In the genomic region with DNA sequence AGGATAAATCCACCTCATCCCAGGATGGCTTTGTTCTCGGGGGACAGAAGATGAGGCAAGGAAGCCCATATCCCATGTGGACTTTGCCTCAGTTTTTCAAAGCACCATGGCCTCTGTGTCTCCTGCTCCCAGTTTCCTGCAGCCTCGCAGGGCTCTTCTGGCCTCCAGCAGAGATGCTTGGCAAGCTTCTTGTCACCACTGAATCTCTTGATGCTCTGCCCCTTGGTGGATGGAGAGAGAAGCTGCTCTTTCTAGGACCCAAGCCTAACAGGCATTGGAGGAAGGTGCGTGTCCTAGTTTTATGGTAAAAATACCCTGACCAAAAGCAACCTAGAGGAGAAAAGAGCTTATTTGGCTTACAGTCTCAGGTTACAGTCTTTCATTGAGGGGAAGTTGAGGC, we compare ENCODE assay signal across 22 mouse cellular contexts.
A peak's percentile ranks its signal among the peaks of the same experiment; 100 is the strongest.
DNase-seq lines count a peak whose midpoint lies in the region; ATAC-seq and TF ChIP-seq lines count a peak whose summit lies in the region.
"Had no signal": no experiment of that assay in that cellular context is flagged by ENCODE, and none has a peak within 500 bp of the region (broad histone marks: within the 10 kb centered on the region; RNA-seq: fewer than 3 reads in every experiment).

No protein-coding gene starts in this region.

- no peak overlapping the region for H3K4me2 ChIP-seq in intestine, postnatal 0 days (replicated peaks; ENCODE audit: low read depth)
- no peak overlapping the region for H3K4me2 ChIP-seq in intestine, embryonic 15.5 days (replicated peaks)
- H3K4me2 ChIP-seq in midbrain, postnatal 0 days (ENCODE audit: low read depth, low read length, poor library complexity, severe bottlenecking) = no peak overlapping the region
- H3K4me2 ChIP-seq in midbrain, embryonic 14.5 days (ENCODE audit: low read length) = no peak overlapping the region
- H3K4me2 ChIP-seq: forebrain, embryonic 13.5 days; stomach, embryonic 15.5 days had no signal

- no peaks in the 10 kb centered on the region for H3K4me1 ChIP-seq in intestine, postnatal 0 days (replicated peaks; ENCODE audit: control insufficient read depth, insufficient read depth, low read length)
- H3K4me1 ChIP-seq in intestine, embryonic 15.5 days (replicated peaks) = no peaks in the 10 kb centered on the region
- no peaks in the 10 kb centered on the region for H3K4me1 ChIP-seq in midbrain, postnatal 0 days (ENCODE audit: insufficient read depth, low read length)
- H3K4me1 ChIP-seq in midbrain, embryonic 14.5 days (ENCODE audit: control insufficient read depth, insufficient read depth, low read length) = no peaks in the 10 kb centered on the region
- H3K4me1 ChIP-seq: forebrain, embryonic 13.5 days had no signal

- H3K4me3 ChIP-seq in intestine, postnatal 0 days (ENCODE audit: low read depth, low read length) = no peak overlapping the region
- H3K4me3 ChIP-seq in intestine, embryonic 15.5 days (replicated peaks) = no peak overlapping the region
- H3K4me3 ChIP-seq in midbrain, postnatal 0 days (ENCODE audit: low read depth, low read length) = no peak overlapping the region
- H3K4me3 ChIP-seq in midbrain, embryonic 14.5 days (replicated peaks; ENCODE audit: low read depth, low read length) = no peak overlapping the region
- H3K4me3 ChIP-seq: forebrain, embryonic 13.5 days; left cerebral cortex, adult 2 months; stomach, embryonic 15.5 days had no signal

- H3K9ac ChIP-seq in intestine, postnatal 0 days (ENCODE audit: low read depth, low read length) = no peak overlapping the region
- no peak overlapping the region for H3K9ac ChIP-seq in intestine, embryonic 15.5 days
- no peak overlapping the region for H3K9ac ChIP-seq in midbrain, postnatal 0 days (replicated peaks; ENCODE audit: low read length, poor library complexity, severe bottlenecking)
- H3K9ac ChIP-seq in midbrain, embryonic 14.5 days (replicated peaks; ENCODE audit: low read length) = no peak overlapping the region
- H3K9ac ChIP-seq: forebrain, embryonic 13.5 days; stomach, embryonic 15.5 days had no signal

- no peaks in the 10 kb centered on the region for H3K27me3 ChIP-seq in intestine, postnatal 0 days (replicated peaks; ENCODE audit: control insufficient read depth, insufficient read depth, low read length)
- no peaks in the 10 kb centered on the region for H3K27me3 ChIP-seq in intestine, embryonic 15.5 days (replicated peaks)
- no peaks in the 10 kb centered on the region for H3K27me3 ChIP-seq in midbrain, postnatal 0 days (ENCODE audit: insufficient read depth, low read length)
- no peaks in the 10 kb centered on the region for H3K27me3 ChIP-seq in midbrain, embryonic 14.5 days (ENCODE audit: control insufficient read depth, insufficient read depth, low read length)
- H3K27me3 ChIP-seq: forebrain, embryonic 13.5 days; stomach, embryonic 15.5 days had no signal

- peak; percentile 52 for DNase-seq in cerebellum, adult 11-12 months
- DNase-seq in cerebellum, adult 11 months = no peak
- DNase-seq in midbrain, postnatal 0 days (ENCODE audit: low spot score) = no peak
- DNase-seq in midbrain, embryonic 14.5 days = no peak
- DNase-seq in spleen, adult 18-20 months = no peak
- DNase-seq: adrenal gland, postnatal 14 days; gastrocnemius, postnatal 25 days; kidney, adult 18-20 months; left cerebral cortex, postnatal 4 days; lung, postnatal 14 days; right cerebral cortex, postnatal 25 days; thymus, postnatal 25 days had no signal

- no peak for ATAC-seq in intestine, postnatal 0 days
- no peak for ATAC-seq in intestine, embryonic 15.5 days
- ATAC-seq in midbrain, postnatal 0 days (ENCODE audit: low FRiP score) = no peak
- ATAC-seq in midbrain, embryonic 14.5 days (ENCODE audit: low FRiP score, low TSS enrichment) = no peak
- ATAC-seq: CD4-positive, CD25-positive, alpha-beta regulatory T cell, adult 4 months; forebrain, embryonic 13.5 days; hindbrain, postnatal 0 days; midbrain, embryonic 16.5 days had no signal

- no peaks in the 10 kb centered on the region for H3K9me3 ChIP-seq in intestine, postnatal 0 days (ENCODE audit: control insufficient read depth)
- no peaks in the 10 kb centered on the region for H3K9me3 ChIP-seq in intestine, embryonic 15.5 days
- H3K9me3 ChIP-seq in midbrain, postnatal 0 days (ENCODE audit: low read length) = no peaks in the 10 kb centered on the region
- no peaks in the 10 kb centered on the region for H3K9me3 ChIP-seq in midbrain, embryonic 14.5 days (ENCODE audit: control insufficient read depth, low read length)
- H3K9me3 ChIP-seq: forebrain, embryonic 13.5 days; G1E; stomach, embryonic 15.5 days had no signal

- 0 out of 2 replicates have a peak, but pooled peaks have one; percentile 5 for TF ChIP-seq CTCF in intestine, postnatal 0 days (IDR thresholded peaks at IDR 0.05; ENCODE audit: low read depth)
- TF ChIP-seq CTCF in midbrain, postnatal 0 days (IDR thresholded peaks at IDR 0.05) = peak; percentile 16; the same call in 1 of the 2 replicates

- no peaks in the 10 kb centered on the region for H3K36me3 ChIP-seq in intestine, postnatal 0 days (ENCODE audit: control insufficient read depth, insufficient read depth)
- no peaks in the 10 kb centered on the region for H3K36me3 ChIP-seq in intestine, embryonic 15.5 days
- no peaks in the 10 kb centered on the region for H3K36me3 ChIP-seq in midbrain, postnatal 0 days (ENCODE audit: insufficient read depth, low read length)
- H3K36me3 ChIP-seq in midbrain, embryonic 14.5 days (ENCODE audit: control insufficient read depth, insufficient read depth, low read length) = no peaks in the 10 kb centered on the region
- H3K36me3 ChIP-seq: G1E; stomach, embryonic 15.5 days had no signal

- WGBS in intestine, postnatal 0 days = 78% methylated on average over 3 of the region's 3 CpGs
- WGBS in intestine, embryonic 15.5 days = 74% methylated on average over 3 of the region's 3 CpGs
- WGBS in midbrain, postnatal 0 days = 74% methylated on average over 3 of the region's 3 CpGs
- 75% methylated on average over 3 of the region's 3 CpGs for WGBS in midbrain, embryonic 14.5 days

- no peak overlapping the region for H3K27ac ChIP-seq in intestine, postnatal 0 days (ENCODE audit: low read depth, low read length)
- H3K27ac ChIP-seq in intestine, embryonic 15.5 days = no peak overlapping the region
- no peak overlapping the region for H3K27ac ChIP-seq in midbrain, postnatal 0 days (ENCODE audit: low read depth, low read length)
- H3K27ac ChIP-seq in midbrain, embryonic 14.5 days (replicated peaks; ENCODE audit: low read depth, low read length) = no peak overlapping the region
- H3K27ac ChIP-seq: forebrain, embryonic 13.5 days; hindbrain, postnatal 0 days; kidney, postnatal 0 days; left cerebral cortex, adult 2 months; stomach, embryonic 15.5 days had no signal
